Mouse (Mus musculus): ENCODE measurements around the gene Krtcap2. TPM values are rescaled to one million over a fixed set of nuclear protein-coding genes. Genes with fewer than 3 reads are reported as not detected.

Gene Krtcap2
- polyA plus RNA-seq, 1 experiment = 189 TPM

GRCm38 (mm10) chr3:89254994-89255393 lies 9.2 kb downstream of the Krtcap2 start:
- no peak for DNase-seq
- 84% methylated on average over 5 of the region's 5 CpGs for WGBS
- peaks cover 14% of the 10 kb centered on the region for H3K4me1 ChIP-seq (ENCODE audit: control insufficient read depth, insufficient read depth, low read length)
- no peak overlapping the region for H3K4me3 ChIP-seq (replicated peaks; ENCODE audit: extremely low read depth, low read depth, low read length)
- TF ChIP-seq CTCF (IDR thresholded peaks at IDR 0.05; ENCODE audit: insufficient read depth, low read length) (no peak), POLR2A (IDR thresholded peaks at IDR 0.05; ENCODE audit: borderline replicate concordance, extremely low read depth, low read depth, low read length) (no peak)

GRCm38 (mm10) chr3:89256177-89256576 lies 10.4 kb downstream of the Krtcap2 start:
- TF ChIP-seq POLR2A (IDR thresholded peaks at IDR 0.05; ENCODE audit: borderline replicate concordance, extremely low read depth, low read depth, low read length) (no peak), CTCF (IDR thresholded peaks at IDR 0.05; ENCODE audit: insufficient read depth, low read length) (no peak)
- Histone ChIP-seq H3K4me3 (replicated peaks; ENCODE audit: extremely low read depth, low read depth, low read length) (no peak overlapping the region), H3K4me1 (ENCODE audit: control insufficient read depth, insufficient read depth, low read length) (peaks cover 8% of the 10 kb centered on the region; the same call in 1 of the 2 replicates)
- 39% methylated on average over 5 of the region's 5 CpGs for WGBS
- DNase-seq = no peak

GRCm38 (mm10) chr3:89259076-89259475 lies 13.3 kb downstream of the Krtcap2 start, which contains the start of gene Dpm3:
Gene Dpm3 (plus strand): TSS chr3:89259358.
- WGBS = 50% methylated on average over 7 of the region's 7 CpGs
- no peak for DNase-seq
- no peak for TF ChIP-seq POLR2A (IDR thresholded peaks at IDR 0.05; ENCODE audit: borderline replicate concordance, extremely low read depth, low read depth, low read length)
- no peak for TF ChIP-seq CTCF (IDR thresholded peaks at IDR 0.05; ENCODE audit: insufficient read depth, low read length)
- Histone ChIP-seq H3K4me3 (replicated peaks; ENCODE audit: extremely low read depth, low read depth, low read length) (no peak within 1 kb of the TSS), H3K4me1 (ENCODE audit: control insufficient read depth, insufficient read depth, low read length) (peaks cover 7% of the 10 kb centered on the region; the same call in 1 of the 2 replicates)

- Histone ChIP-seq H3K4me1 (ENCODE audit: control insufficient read depth, insufficient read depth, low read length) (peaks cover 7% of the 10 kb centered on the region; the same call in 1 of the 2 replicates), H3K4me3 (replicated peaks; ENCODE audit: extremely low read depth, low read depth, low read length) (no peak overlapping the region)
- TF ChIP-seq CTCF (IDR thresholded peaks at IDR 0.05; ENCODE audit: insufficient read depth, low read length) = no peak
- TF ChIP-seq POLR2A (IDR thresholded peaks at IDR 0.05; ENCODE audit: borderline replicate concordance, extremely low read depth, low read depth, low read length) = no peak
- no peak for DNase-seq
- 84% methylated on average over 3 of the region's 3 CpGs for WGBS
Observed at GRCm38 (mm10) chr3:89260211-89260610, 14.4 kb downstream of the Krtcap2 start.

GRCm38 (mm10) chr3:89262417-89262816 lies 16.7 kb downstream of the Krtcap2 start:
- no peak for DNase-seq
- 45% methylated on average over 10 of the region's 10 CpGs for WGBS
- Histone ChIP-seq H3K4me1 (ENCODE audit: control insufficient read depth, insufficient read depth, low read length) (peaks cover 5% of the 10 kb centered on the region), H3K4me3 (replicated peaks; ENCODE audit: extremely low read depth, low read depth, low read length) (no peak overlapping the region)
- TF ChIP-seq CTCF (IDR thresholded peaks at IDR 0.05; ENCODE audit: insufficient read depth, low read length) (no peak), POLR2A (IDR thresholded peaks at IDR 0.05; ENCODE audit: borderline replicate concordance, extremely low read depth, low read depth, low read length) (no peak)

GRCm38 (mm10) chr3:89266439-89266893 lies 20.7 kb downstream of the Krtcap2 start:
- DNase-seq = peak; percentile 77
- peak overlapping the region; percentile 79 for H3K4me3 ChIP-seq (replicated peaks; ENCODE audit: extremely low read depth, low read depth, low read length)
- under 1% methylated on average over 20 of the region's 20 CpGs for WGBS
- TF ChIP-seq CTCF (IDR thresholded peaks at IDR 0.05; ENCODE audit: insufficient read depth, low read length) = no peak
- TF ChIP-seq POLR2A (IDR thresholded peaks at IDR 0.05; ENCODE audit: borderline replicate concordance, extremely low read depth, low read depth, low read length) = peak; percentile 94; the same call in 1 of the 2 replicates
- H3K4me1 ChIP-seq (ENCODE audit: control insufficient read depth, insufficient read depth, low read length) = peaks cover 22% of the 10 kb centered on the region

- Histone ChIP-seq H3K4me3 (replicated peaks; ENCODE audit: extremely low read depth, low read depth, low read length) (no peak overlapping the region), H3K4me1 (ENCODE audit: control insufficient read depth, insufficient read depth, low read length) (peaks cover 18% of the 10 kb centered on the region)
- DNase-seq = no peak
- 82% methylated on average over 8 of the region's 8 CpGs for WGBS
- TF ChIP-seq CTCF (IDR thresholded peaks at IDR 0.05; ENCODE audit: insufficient read depth, low read length) (no peak), POLR2A (IDR thresholded peaks at IDR 0.05; ENCODE audit: borderline replicate concordance, extremely low read depth, low read depth, low read length) (no peak)
Observed at GRCm38 (mm10) chr3:89268916-89269315, 23.1 kb downstream of the Krtcap2 start.

- peaks cover 18% of the 10 kb centered on the region for H3K4me1 ChIP-seq (ENCODE audit: control insufficient read depth, insufficient read depth, low read length)
- WGBS = 1% methylated on average over 38 of the region's 39 CpGs
- H3K4me3 ChIP-seq (replicated peaks; ENCODE audit: extremely low read depth, low read depth, low read length) = peak within 1 kb of the TSS; percentile 65
- TF ChIP-seq POLR2A (IDR thresholded peaks at IDR 0.05; ENCODE audit: borderline replicate concordance, extremely low read depth, low read depth, low read length) = peak; percentile 78; the same call in 1 of the 2 replicates
- peak; percentile 22; the same call in 1 of the 2 replicates for TF ChIP-seq CTCF (IDR thresholded peaks at IDR 0.05; ENCODE audit: insufficient read depth, low read length)
- DNase-seq = peak; percentile 87
Observed at GRCm38 (mm10) chr3:89270051-89270755, 24.4 kb downstream of the Krtcap2 start, which contains the start of gene Slc50a1. Gene Slc50a1 (minus strand): TSS chr3:89270570.

- TF ChIP-seq CTCF (IDR thresholded peaks at IDR 0.05; ENCODE audit: insufficient read depth, low read length) = no peak
- TF ChIP-seq POLR2A (IDR thresholded peaks at IDR 0.05; ENCODE audit: borderline replicate concordance, extremely low read depth, low read depth, low read length) = no peak
- peak; percentile 53 for DNase-seq
- Histone ChIP-seq H3K4me3 (replicated peaks; ENCODE audit: extremely low read depth, low read depth, low read length) (no peak overlapping the region), H3K4me1 (ENCODE audit: control insufficient read depth, insufficient read depth, low read length) (peaks cover 19% of the 10 kb centered on the region)
- 29% methylated on average over 6 of the region's 6 CpGs for WGBS
Observed at GRCm38 (mm10) chr3:89270891-89271290, 25.1 kb downstream of the Krtcap2 start.

- no peak overlapping the region for H3K4me3 ChIP-seq (replicated peaks; ENCODE audit: extremely low read depth, low read depth, low read length)
- no peak for TF ChIP-seq CTCF (IDR thresholded peaks at IDR 0.05; ENCODE audit: insufficient read depth, low read length)
- peak; percentile 31 for DNase-seq
- H3K4me1 ChIP-seq (ENCODE audit: control insufficient read depth, insufficient read depth, low read length) = peaks cover 25% of the 10 kb centered on the region
- WGBS = 47% methylated on average over 6 of the region's 6 CpGs
Observed at GRCm38 (mm10) chr3:89271760-89272159, 26.0 kb downstream of the Krtcap2 start.

Data from lung, adult 2 months (tissue).